25 mouse cellular contexts compared by ENCODE assay signal in the genomic region with DNA sequence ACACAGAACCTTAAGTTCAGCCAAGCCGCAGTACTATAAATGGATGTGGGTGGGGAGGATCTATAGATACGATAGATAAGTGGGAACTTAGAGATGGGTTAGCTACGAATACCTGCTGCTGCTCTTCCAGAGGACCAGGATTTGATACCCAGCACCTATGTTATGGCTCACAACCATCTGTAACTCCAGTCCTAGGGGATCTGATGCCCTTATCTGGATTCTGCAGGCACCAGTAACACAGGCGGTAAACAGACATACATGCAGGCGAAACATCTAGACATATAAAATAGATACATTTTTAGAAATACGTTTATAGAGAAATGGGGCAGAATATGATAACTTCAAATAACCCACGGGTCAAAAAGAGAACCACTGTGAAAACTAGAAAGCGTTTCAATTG. TPM values are rescaled to one million over a fixed set of nuclear protein-coding genes. Genes with fewer than 3 reads are reported as not detected.
"Had no signal": no experiment of that assay in that cellular context is flagged by ENCODE, and none has a peak within 500 bp of the region (broad histone marks: within the 10 kb centered on the region; RNA-seq: fewer than 3 reads in every experiment).

No protein-coding gene starts in this region.

- ATAC-seq: hindbrain, embryonic 16.5 days; inflammation-experienced regulatory T-cells, adult 6 months; intestine, embryonic 15.5 days; intestine, postnatal 0 days had no signal

- DNase-seq: gastrocnemius, adult 2 months; gastrocnemius, postnatal 10 days; gastrocnemius, postnatal 25 days; heart, adult 18-20 months; heart, postnatal 10 days; heart, postnatal 4 days; kidney, adult 18-20 months; kidney, adult 8-10 months; kidney, postnatal 10 days; kidney, postnatal 25 days; kidney, postnatal 4 days; layer of hippocampus, postnatal 36 days; left cerebral cortex, postnatal 4 days had no signal

- H3K27ac ChIP-seq: gastrocnemius, adult 2 months; heart, embryonic 10.5 days; hindbrain, embryonic 10.5 days; hindbrain, embryonic 12.5 days; hindbrain, embryonic 14.5 days; intestine, embryonic 15.5 days; layer of hippocampus, adult 2 months; limb, embryonic 13.5 days had no signal

- H3K36me3 ChIP-seq: heart, embryonic 10.5 days; heart, embryonic 12.5 days; hindbrain, embryonic 10.5 days; hindbrain, embryonic 12.5 days; intestine, embryonic 15.5 days; limb, embryonic 13.5 days had no signal

- H3K9ac ChIP-seq: heart, embryonic 12.5 days; hindbrain, embryonic 12.5 days; hindbrain, embryonic 14.5 days; intestine, embryonic 15.5 days; limb, embryonic 13.5 days had no signal

- H3K4me3 ChIP-seq: gastrocnemius, adult 2 months; heart, embryonic 10.5 days; heart, embryonic 12.5 days; hindbrain, embryonic 10.5 days; hindbrain, embryonic 12.5 days; intestine, embryonic 15.5 days; layer of hippocampus, adult 2 months; limb, embryonic 13.5 days had no signal

- H3K27me3 ChIP-seq: intestine, embryonic 15.5 days had no signal

- H3K4me2 ChIP-seq: heart, embryonic 12.5 days; hindbrain, embryonic 12.5 days; hindbrain, embryonic 14.5 days; intestine, embryonic 15.5 days; limb, embryonic 13.5 days had no signal

- H3K9me3 ChIP-seq: heart, embryonic 10.5 days; heart, embryonic 12.5 days; hindbrain, embryonic 10.5 days; hindbrain, embryonic 12.5 days; intestine, embryonic 15.5 days had no signal

RNA-seq across cellular contexts. Expression of a gene that starts 2.7 kb away (rescaled TPM):
- total RNA-seq: gastrocnemius, adult 2 months; gastrocnemius, postnatal 25 days had no signal
- polyA plus RNA-seq: heart, embryonic 14.5 days had no signal
